ENCODE assay signal across 19 mouse cellular contexts in the genomic region with DNA sequence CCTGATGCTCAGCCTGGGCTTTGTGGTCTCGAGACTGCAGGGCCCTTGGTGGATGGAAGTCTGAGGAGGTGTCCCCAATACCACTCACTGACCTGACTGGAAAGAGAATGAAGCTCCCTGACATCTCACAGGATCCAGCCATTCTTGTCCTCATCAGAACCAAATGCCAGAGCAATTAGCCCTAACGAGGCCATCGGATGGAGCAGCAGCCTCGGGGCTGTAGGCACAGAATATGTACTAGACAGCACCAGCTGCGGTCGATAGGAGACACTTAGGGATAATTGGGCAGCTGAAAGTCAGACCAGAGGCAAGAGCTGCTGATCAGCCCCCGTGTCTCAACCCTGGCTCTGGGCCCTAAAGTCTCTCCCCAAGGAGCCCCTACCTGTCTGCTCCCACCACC. TPM values are rescaled to one million over a fixed set of nuclear protein-coding genes. Genes with fewer than 3 reads are reported as not detected.
DNase-seq lines count a peak whose midpoint lies in the region; ATAC-seq lines count a peak whose summit lies in the region.
"Had no signal": no experiment of that assay in that cellular context is flagged by ENCODE, and none has a peak within 500 bp of the region (broad histone marks: within the 10 kb centered on the region; RNA-seq: fewer than 3 reads in every experiment).

No protein-coding gene starts in this region.

- H3K27ac ChIP-seq in midbrain, embryonic 14.5 days (replicated peaks; ENCODE audit: low read depth, low read length): peak overlapping the region; percentile 13; the same call in 1 of the 2 replicates
- no peak overlapping the region; the same call in 1 of the 2 replicates for H3K27ac ChIP-seq in midbrain, embryonic 10.5 days (replicated peaks)
- peak overlapping the region; percentile 30; the same call in 1 of the 2 replicates for H3K27ac ChIP-seq in embryonic facial prominence, embryonic 10.5 days (replicated peaks)
- H3K27ac ChIP-seq in forebrain, embryonic 14.5 days (ENCODE audit: low read depth, low read length): peak overlapping the region; percentile 83; the same call in 1 of the 2 replicates
- H3K27ac ChIP-seq: embryonic facial prominence, embryonic 13.5 days; heart, embryonic 10.5 days; kidney, postnatal 0 days had no signal

- H3K4me1 ChIP-seq in midbrain, embryonic 14.5 days (ENCODE audit: control insufficient read depth, insufficient read depth, low read length): peaks cover 23% of the 10 kb centered on the region
- H3K4me1 ChIP-seq in midbrain, embryonic 10.5 days: peaks cover 27% of the 10 kb centered on the region
- peaks cover 59% of the 10 kb centered on the region for H3K4me1 ChIP-seq in embryonic facial prominence, embryonic 10.5 days
- H3K4me1 ChIP-seq in forebrain, embryonic 14.5 days (ENCODE audit: control insufficient read depth, insufficient read depth, low read length): peaks cover 46% of the 10 kb centered on the region

- H3K9me3 ChIP-seq in midbrain, embryonic 14.5 days (ENCODE audit: control insufficient read depth, low read length): no peaks in the 10 kb centered on the region
- no peaks in the 10 kb centered on the region for H3K9me3 ChIP-seq in midbrain, embryonic 10.5 days (replicated peaks)
- no peaks in the 10 kb centered on the region for H3K9me3 ChIP-seq in embryonic facial prominence, embryonic 10.5 days
- H3K9me3 ChIP-seq in forebrain, embryonic 14.5 days (replicated peaks; ENCODE audit: control insufficient read depth, low read length): no peaks in the 10 kb centered on the region
- H3K9me3 ChIP-seq: embryonic facial prominence, embryonic 13.5 days; heart, embryonic 10.5 days had no signal

- ATAC-seq in midbrain, embryonic 14.5 days (ENCODE audit: low FRiP score, low TSS enrichment): no peak
- no peak for ATAC-seq in forebrain, embryonic 14.5 days

- H3K27me3 ChIP-seq in midbrain, embryonic 14.5 days (ENCODE audit: control insufficient read depth, insufficient read depth, low read length): no peaks in the 10 kb centered on the region
- peaks cover 25% of the 10 kb centered on the region for H3K27me3 ChIP-seq in midbrain, embryonic 10.5 days (ENCODE audit: low read depth, poor library complexity, severe bottlenecking)
- peaks cover 38% of the 10 kb centered on the region for H3K27me3 ChIP-seq in embryonic facial prominence, embryonic 10.5 days (replicated peaks; ENCODE audit: low read depth, poor library complexity, severe bottlenecking)
- H3K27me3 ChIP-seq in forebrain, embryonic 14.5 days (replicated peaks; ENCODE audit: control insufficient read depth, insufficient read depth, low read length): 0 out of 2 replicates have a peak, but pooled peaks cover 5% of the 10 kb centered on the region

- no peak for DNase-seq in midbrain, embryonic 14.5 days
- DNase-seq in midbrain, embryonic 10.5 days (ENCODE audit: low spot score): no peak
- no peak for DNase-seq in embryonic facial prominence, embryonic 10.5 days (ENCODE audit: low spot score)
- DNase-seq in forebrain, embryonic 14.5 days (ENCODE audit: low spot score): peak; percentile 60
- DNase-seq in retina, embryonic 14.5 days (ENCODE audit: low spot score): peak; percentile 50
- no peak for DNase-seq in adrenal gland, postnatal 25 days
- DNase-seq in gastrocnemius, postnatal 25 days: no peak
- DNase-seq: adrenal gland, adult 2 months; cerebellum, postnatal 10 days; heart, postnatal 10 days; kidney, adult 11 months; liver; lung, postnatal 10 days; thymus, postnatal 14 days had no signal

- H3K36me3 ChIP-seq in midbrain, embryonic 14.5 days (ENCODE audit: control insufficient read depth, insufficient read depth, low read length): no peaks in the 10 kb centered on the region
- no peaks in the 10 kb centered on the region for H3K36me3 ChIP-seq in midbrain, embryonic 10.5 days
- no peaks in the 10 kb centered on the region for H3K36me3 ChIP-seq in embryonic facial prominence, embryonic 10.5 days (replicated peaks)
- H3K36me3 ChIP-seq in forebrain, embryonic 14.5 days (ENCODE audit: control insufficient read depth, insufficient read depth, low read length): no peaks in the 10 kb centered on the region
- H3K36me3 ChIP-seq: embryonic facial prominence, embryonic 13.5 days; heart, embryonic 10.5 days had no signal

- no peak overlapping the region for H3K9ac ChIP-seq in midbrain, embryonic 14.5 days (replicated peaks; ENCODE audit: low read length)
- no peak overlapping the region for H3K9ac ChIP-seq in forebrain, embryonic 14.5 days (ENCODE audit: low read length)
- H3K9ac ChIP-seq: embryonic facial prominence, embryonic 13.5 days had no signal

- H3K4me2 ChIP-seq in midbrain, embryonic 14.5 days (ENCODE audit: low read length): no peak overlapping the region
- H3K4me2 ChIP-seq in forebrain, embryonic 14.5 days (ENCODE audit: low read length): no peak overlapping the region
- H3K4me2 ChIP-seq: embryonic facial prominence, embryonic 13.5 days had no signal

- WGBS in midbrain, embryonic 14.5 days: 59% methylated on average over 7 of the region's 7 CpGs
- WGBS in midbrain, embryonic 10.5 days: 73% methylated on average over 7 of the region's 7 CpGs
- WGBS in embryonic facial prominence, embryonic 10.5 days: 38% methylated on average over 7 of the region's 7 CpGs
- 21% methylated on average over 7 of the region's 7 CpGs for WGBS in forebrain, embryonic 14.5 days

- no peak overlapping the region for H3K4me3 ChIP-seq in midbrain, embryonic 14.5 days (replicated peaks; ENCODE audit: low read depth, low read length)
- H3K4me3 ChIP-seq in midbrain, embryonic 10.5 days: no peak overlapping the region
- no peak overlapping the region for H3K4me3 ChIP-seq in embryonic facial prominence, embryonic 10.5 days
- no peak overlapping the region for H3K4me3 ChIP-seq in forebrain, embryonic 14.5 days (ENCODE audit: low read depth, low read length)
- H3K4me3 ChIP-seq: embryonic facial prominence, embryonic 13.5 days; heart, embryonic 10.5 days had no signal

RNA-seq across cellular contexts. Expression of gene Th, which starts 26.6 kb away (rescaled TPM):
- 25.9 and 34.2 TPM in 2 replicates for polyA plus RNA-seq in midbrain, embryonic 14.5 days (2014; fragmentation: Nextera tagmentation; extraction: Ambion mirVana)
- polyA plus RNA-seq in midbrain, embryonic 10.5 days (2016; fragmentation: Nextera tagmentation; extraction: Ambion mirVana): 7.9 and 14.1 TPM in 2 replicates
- polyA plus RNA-seq in embryonic facial prominence, embryonic 10.5 days (2016; fragmentation: Nextera tagmentation; extraction: Ambion mirVana): 5.6 and 6.9 TPM in 2 replicates
- 7.9 and 8.2 TPM in 2 replicates for polyA plus RNA-seq in forebrain, embryonic 14.5 days (2014; fragmentation: Nextera tagmentation; extraction: Ambion mirVana)
- total RNA-seq in adrenal gland, postnatal 25 days (2021): 517 and 537 TPM in 2 replicates
- 1 to 10 TPM in 1 of 2 experiments, not detected in 1; 2.2 TPM for total RNA-seq in gastrocnemius, postnatal 25 days (2021)
- total RNA-seq: heart, postnatal 10 days; megakaryocyte progenitor cell, adult 5-6 weeks; neutrophil, adult 5-6 weeks had no signal

Comparison
In these comparisons a context has a peak if more than half of its experiments do, and no peak if none do; other contexts are left out.
1. DNase-seq: peak in forebrain, embryonic 14.5 days (single experiment) and retina, embryonic 14.5 days (single experiment); none in midbrain, embryonic 14.5 days (single experiment), midbrain, embryonic 10.5 days (single experiment), embryonic facial prominence, embryonic 10.5 days (single experiment), adrenal gland, postnatal 25 days (single experiment) and gastrocnemius, postnatal 25 days (single experiment).